Mouse (Mus musculus) Patski (cell line): ENCODE measurements around the gene Pgap2. TPM values are rescaled to one million over a fixed set of nuclear protein-coding genes. Genes with fewer than 3 reads are reported as not detected.

Source experiments
- ATAC-seq: fragments of 100-300 bp; one replicate; pipeline ENCODE4 v1.8.0; 2021
- CTCF ChIA-PET: fragments of 350-600 bp; sonication (Branson Sonifier 250); formaldehyde crosslinking; loops from one replicate; lab custom pipeline; 2022; ENCODE audit warnings: inconsistent platforms; lab: Charles Lee
- POLR2A ChIA-PET: fragments of 350-600 bp; sonication (Branson Sonifier 250); formaldehyde crosslinking; loops from one replicate; lab custom pipeline; 2022; ENCODE audit warnings: antibody characterized with exemption, inconsistent platforms; lab: Charles Lee
- DNase-seq: peaks from one replicate; pipeline ENCODE4 v3.0.0-alpha.2; 2011; ENCODE audit warnings: low read depth, low spot score
- H3K27me3 ChIP-seq: fragments of 371-371 bp; one replicate; pipeline ENCODE4 v1.5.1; 2021
- CTCF ChIP-seq: fragments of 100-300 bp; IDR thresholded peaks from one replicate; pipeline ENCODE4 v1.5.1; 2021
- in situ Hi-C: fragments of 300-500 bp; cut with MboI; formaldehyde crosslinking; loops from 3 replicates; pipeline ENCODE4 v1.11.1; 2018; ENCODE audit warnings: low pct_unique_long_range_greater_than_20kb, mixed read lengths
- polyA plus RNA-seq: library from polyadenylated mRNA; unstranded; gene quantifications from one replicate; pipeline ENCODE4 v1.2.3, GENCODE M21; 2021

The Pgap2 gene
- polyA plus RNA-seq, 1 experiment from 2014 or later, result 33.7 TPM

GRCm38 (mm10) chr7:102238686-102239286 lies 28.8 kb downstream of the Pgap2 start:
- in situ Hi-C loops, result loop anchor here (25.0 kb wide), 1 partner anchor 576 kb away; the partner anchor contains the start of gene Clpb
- DNase-seq (no peak), ATAC-seq (no peak)
- ChIA-PET POLR2A (interaction anchor here (0.8 kb wide), 1 partner anchor 11 kb away, joined by 3 read pairs; no protein-coding TSS in a partner anchor), CTCF (no interaction called here)
- no peaks in the 10 kb centered on the region for H3K27me3 ChIP-seq
- no peak for TF ChIP-seq CTCF

GRCm38 (mm10) chr7:102239591-102239990 lies 29.6 kb downstream of the Pgap2 start:
- ATAC-seq (no peak), DNase-seq (no peak)
- no peaks in the 10 kb centered on the region for H3K27me3 ChIP-seq
- ChIA-PET POLR2A (no interaction called here), CTCF (no interaction called here)
- in situ Hi-C loops, result loop anchor here (25.0 kb wide), 1 partner anchor 577 kb away; the partner anchor contains the start of gene Clpb
- TF ChIP-seq CTCF, result no peak

GRCm38 (mm10) chr7:102242371-102242770 lies 32.4 kb downstream of the Pgap2 start:
- ATAC-seq (no peak), DNase-seq (no peak)
- H3K27me3 ChIP-seq, result no peaks in the 10 kb centered on the region
- CTCF ChIA-PET, result no interaction called here
- in situ Hi-C loops, result loop anchor here (25.0 kb wide), 1 partner anchor 580 kb away; the partner anchor contains the start of gene Clpb
- POLR2A ChIA-PET, result no interaction called here
- TF ChIP-seq CTCF, result no peak

GRCm38 (mm10) chr7:102242917-102243316 lies 32.9 kb downstream of the Pgap2 start:
- H3K27me3 ChIP-seq, result no peaks in the 10 kb centered on the region
- in situ Hi-C loops, result loop anchor here (25.0 kb wide), 1 partner anchor 581 kb away; the partner anchor contains the start of gene Clpb
- CTCF ChIA-PET, result interaction anchor here (1.4 to 2.1 kb wide), 2 partner anchors 11 to 19 kb away, joined by 4 read pairs; no protein-coding TSS in a partner anchor
- no peak for TF ChIP-seq CTCF
- no peak for ATAC-seq
- POLR2A ChIA-PET, result no interaction called here
- no peak for DNase-seq

- TF ChIP-seq CTCF, result no peak
- no peak for DNase-seq
- no peak for ATAC-seq
- ChIA-PET POLR2A (interaction anchor here (1.0 kb wide), 1 partner anchor 12 kb away, joined by 3 read pairs; no protein-coding TSS in a partner anchor), CTCF (interaction anchor here (1.4 to 2.1 kb wide), 2 partner anchors 12 to 20 kb away, joined by 4 read pairs; no protein-coding TSS in a partner anchor)
- in situ Hi-C loops, result loop anchor here (25.0 kb wide), 1 partner anchor 582 kb away; the partner anchor contains the start of gene Clpb
- H3K27me3 ChIP-seq, result no peaks in the 10 kb centered on the region
Measured at GRCm38 (mm10) chr7:102243870-102244269, 33.9 kb downstream of the Pgap2 start.

GRCm38 (mm10) chr7:102244782-102245535 lies 35.0 kb downstream of the Pgap2 start:
- in situ Hi-C loops, result loop anchor here (25.0 kb wide), 1 partner anchor 583 kb away; the partner anchor contains the start of gene Clpb
- no peak for DNase-seq

GRCm38 (mm10) chr7:102245775-102246174 lies 35.8 kb downstream of the Pgap2 start:
- CTCF ChIA-PET, result interaction anchor here (1.7 kb wide), 1 partner anchor 11 kb away, joined by 3 read pairs; no protein-coding TSS in a partner anchor

More at GRCm38 (mm10) chr7:102244782-102245535, 35.0 kb downstream of the Pgap2 start:
- no peaks in the 10 kb centered on the region for H3K27me3 ChIP-seq
- no peak for TF ChIP-seq CTCF
- POLR2A ChIA-PET, result interaction anchor here (1.0 kb wide), 1 partner anchor 14 kb away, joined by 3 read pairs; no protein-coding TSS in a partner anchor
- ATAC-seq, result no peak
- CTCF ChIA-PET, result interaction anchor here (2.1 kb wide), 1 partner anchor 21 kb away, joined by 4 read pairs; no protein-coding TSS in a partner anchor

GRCm38 (mm10) chr7:102246265-102246664 lies 36.3 kb downstream of the Pgap2 start:
- no peak for ATAC-seq
- CTCF ChIA-PET, result interaction anchor here (1.7 kb wide), 1 partner anchor 11 kb away, joined by 3 read pairs; no protein-coding TSS in a partner anchor
- in situ Hi-C loops, result loop anchor here (25.0 kb wide), 1 partner anchor 584 kb away; the partner anchor contains the start of gene Clpb
- POLR2A ChIA-PET, result interaction anchor here (1.4 kb wide), 1 partner anchor 12 kb away, joined by 3 read pairs; no protein-coding TSS in a partner anchor
- H3K27me3 ChIP-seq, result no peaks in the 10 kb centered on the region
- no peak for TF ChIP-seq CTCF
- no peak for DNase-seq

More at GRCm38 (mm10) chr7:102245775-102246174, 35.8 kb downstream of the Pgap2 start:
- DNase-seq (no peak), ATAC-seq (no peak)
- no peaks in the 10 kb centered on the region for H3K27me3 ChIP-seq
- in situ Hi-C loops, result loop anchor here (25.0 kb wide), 1 partner anchor 583 kb away; the partner anchor contains the start of gene Clpb
- no peak for TF ChIP-seq CTCF
- POLR2A ChIA-PET, result interaction anchor here (1.4 kb wide), 1 partner anchor 12 kb away, joined by 3 read pairs; no protein-coding TSS in a partner anchor

- in situ Hi-C loops, result loop anchor here (25.0 kb wide), 1 partner anchor 585 kb away; the partner anchor contains the start of gene Clpb
- no peaks in the 10 kb centered on the region for H3K27me3 ChIP-seq
- ATAC-seq, result no peak
- ChIA-PET POLR2A (interaction anchor here (1.0 to 1.4 kb wide), 2 partner anchors 11 to 13 kb away, joined by 3 read pairs; no protein-coding TSS in a partner anchor), CTCF (interaction anchor here (1.1 to 1.7 kb wide), 2 partner anchors 12 to 19 kb away, joined by 3 read pairs; no protein-coding TSS in a partner anchor)
- TF ChIP-seq CTCF, result no peak
- DNase-seq, result no peak
Measured at GRCm38 (mm10) chr7:102246956-102247797, 37.2 kb downstream of the Pgap2 start.
